Comparison of ENCODE assay signal across 38 mouse cellular contexts in the genomic region with DNA sequence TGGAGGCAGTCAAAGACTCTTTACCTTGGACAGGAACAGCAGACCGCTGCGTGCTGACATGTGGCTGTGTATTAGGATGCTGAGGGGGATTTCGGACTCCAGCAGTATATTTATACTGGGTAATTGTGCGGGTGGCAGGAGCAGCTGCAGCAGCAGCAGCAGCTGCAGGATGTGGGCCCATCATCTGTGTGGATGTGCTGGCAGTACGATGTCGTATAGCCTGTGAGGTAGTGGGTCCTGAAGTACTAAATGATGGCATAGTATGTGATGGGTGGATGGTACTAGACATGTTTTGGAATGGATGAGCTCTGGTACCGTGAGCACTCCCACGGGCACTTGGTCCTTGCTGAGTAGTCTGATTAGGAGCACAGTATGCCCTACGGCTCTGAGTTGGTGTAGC. TPM values are rescaled to one million over a fixed set of nuclear protein-coding genes. Genes with fewer than 3 reads are reported as not detected.
"Had no signal": no experiment of that assay in that cellular context is flagged by ENCODE, and none has a peak within 500 bp of the region (broad histone marks: within the 10 kb centered on the region; RNA-seq: fewer than 3 reads in every experiment).

No protein-coding gene starts in this region.

- H3K4me2 ChIP-seq: embryonic facial prominence, embryonic 12.5 days; embryonic facial prominence, embryonic 13.5 days; embryonic facial prominence, embryonic 15.5 days; forebrain, embryonic 12.5 days; forebrain, embryonic 13.5 days; forebrain, embryonic 15.5 days had no signal

- H3K36me3 ChIP-seq: embryonic facial prominence, embryonic 10.5 days; embryonic facial prominence, embryonic 12.5 days; embryonic facial prominence, embryonic 13.5 days; embryonic facial prominence, embryonic 15.5 days; forebrain, embryonic 10.5 days; forebrain, embryonic 12.5 days; forebrain, embryonic 15.5 days had no signal

- H3K27ac ChIP-seq: embryonic facial prominence, embryonic 10.5 days; embryonic facial prominence, embryonic 12.5 days; embryonic facial prominence, embryonic 13.5 days; embryonic facial prominence, embryonic 15.5 days; forebrain, embryonic 10.5 days; forebrain, embryonic 12.5 days; forebrain, embryonic 13.5 days; forebrain, embryonic 15.5 days; gastrocnemius, adult 2 months; heart, adult 2 months had no signal

- DNase-seq: cerebellum, adult 8-10 months; cerebellum, adult 9-10 months; cerebellum, adult 9-11 months; cerebellum, postnatal 10 days; cerebellum, postnatal 14 days; cerebellum, postnatal 25 days; cerebellum, postnatal 36 days; embryo, embryonic 11 days; forebrain, postnatal 0 days; gastrocnemius, adult 2 months; gastrocnemius, postnatal 10 days; gastrocnemius, postnatal 14 days; gastrocnemius, postnatal 25 days; gastrocnemius, postnatal 36 days; heart, adult 18-20 months; heart, adult 2 months had no signal

- H3K4me3 ChIP-seq: embryonic facial prominence, embryonic 10.5 days; embryonic facial prominence, embryonic 12.5 days; embryonic facial prominence, embryonic 13.5 days; embryonic facial prominence, embryonic 15.5 days; erythroblast, embryonic 14.5 days; forebrain, embryonic 10.5 days; forebrain, embryonic 12.5 days; forebrain, embryonic 13.5 days; forebrain, embryonic 15.5 days; gastrocnemius, adult 2 months; heart, adult 2 months had no signal

- H3K27me3 ChIP-seq: embryonic facial prominence, embryonic 12.5 days; embryonic facial prominence, embryonic 13.5 days; embryonic facial prominence, embryonic 15.5 days; forebrain, embryonic 12.5 days; forebrain, embryonic 13.5 days; forebrain, embryonic 15.5 days had no signal

- H3K4me1 ChIP-seq: embryonic facial prominence, embryonic 10.5 days; embryonic facial prominence, embryonic 12.5 days; embryonic facial prominence, embryonic 13.5 days; embryonic facial prominence, embryonic 15.5 days; forebrain, embryonic 10.5 days; forebrain, embryonic 12.5 days; forebrain, embryonic 13.5 days; forebrain, embryonic 15.5 days had no signal

RNA-seq across cellular contexts. Expression of gene Pabpc6, which starts 1.6 kb away (rescaled TPM):
- total RNA-seq: common myeloid progenitor, adult 5-6 weeks; forebrain, postnatal 0 days; gastrocnemius, adult 18-20 months; gastrocnemius, adult 2 months; gastrocnemius, adult 8-10 months; gastrocnemius, postnatal 10 days; gastrocnemius, postnatal 14 days; gastrocnemius, postnatal 25 days; gastrocnemius, postnatal 36 days; gastrocnemius, postnatal 4 days; granulocyte monocyte progenitor cell, adult 5-6 weeks; heart, adult 18-20 months; heart, adult 2 months; heart, adult 8-10 months had no signal
- polyA plus RNA-seq: cortical plate, adult 2 months; embryonic facial prominence, embryonic 10.5 days; embryonic facial prominence, embryonic 11.5 days; embryonic facial prominence, embryonic 12.5 days; embryonic facial prominence, embryonic 13.5 days; embryonic facial prominence, embryonic 14.5 days; embryonic facial prominence, embryonic 15.5 days; erythroblast, embryonic 14.5 days; forebrain, embryonic 10.5 days; forebrain, embryonic 11.5 days; forebrain, embryonic 12.5 days; forebrain, embryonic 13.5 days; forebrain, embryonic 14.5 days; forebrain, embryonic 15.5 days; forebrain, embryonic 16.5 days; forebrain, postnatal 0 days; frontal cortex, adult 2 months; heart, adult 2 months had no signal
